Mouse (Mus musculus) macrophage (primary cell): ENCODE results near the gene Cd55b. TPM values are rescaled to one million over a fixed set of nuclear protein-coding genes. Genes with fewer than 3 reads are reported as not detected.
"Not testable (repeated sequence)": the region's sequence is repeated elsewhere in the genome, so short reads cannot be mapped to it uniquely, and the experiment has no call there.

Experiments
- H3K27ac ChIP-seq: fragments of 350-480 bp; formaldehyde crosslinking; 2 replicates; pipeline ENCODE4 v1.9.0; 2021
- H3K36me3 ChIP-seq: fragments of 350-480 bp; formaldehyde crosslinking; 2 replicates; pipeline ENCODE4 v1.9.0; 2021; ENCODE audit errors: inconsistent target
- H3K4me3 ChIP-seq: fragments of 350-480 bp; formaldehyde crosslinking; 2 replicates; pipeline ENCODE4 v1.9.0; 2021; ENCODE audit errors: inconsistent target
- H3K79me2 ChIP-seq: fragments of 350-480 bp; formaldehyde crosslinking; 2 replicates; pipeline ENCODE4 v1.9.0; 2021; ENCODE audit errors: inconsistent target
- WGBS: methylation state at CpG from one replicate; pipeline ENCODE4 v1.1.7; 2026; ENCODE audit warnings: inconsistent platforms; ENCODE audit not compliant: missing documents; 5-methylcytosine and 5-hydroxymethylcytosine counted together
- polyA plus RNA-seq: library from polyadenylated mRNA; stranded (reverse); fragments of 250-400 nt; gene quantifications from 3 replicates; pipeline ENCODE4 v1.2.4, GENCODE M21; 2018; ENCODE audit warnings: inconsistent platforms
- total RNA-seq, 78 experiments: library from RNA; depleted of rRNA; stranded (reverse); fragments of 250-400 nt; gene quantifications; 1 replicate in 9 of 78; 2 replicates in 24 of 78; 3 replicates in 43 of 78; 4 replicates in 2 of 78; pipeline ENCODE4 v1.2.4; 2018; ENCODE audit warnings: inconsistent platforms in 56 of 78

The Cd55b gene
- total RNA-seq (2018; cell fraction: chromatin; rRNA removed): under 1 TPM in 1 of 26 experiments, not detected in 25; 0.85 TPM
- total RNA-seq (2018; cell fraction: cytosol; rRNA removed): not detected
- not detected for total RNA-seq (2018; cell fraction: nucleus; rRNA removed)
- not detected in 3 replicates for polyA plus RNA-seq

DNA sequence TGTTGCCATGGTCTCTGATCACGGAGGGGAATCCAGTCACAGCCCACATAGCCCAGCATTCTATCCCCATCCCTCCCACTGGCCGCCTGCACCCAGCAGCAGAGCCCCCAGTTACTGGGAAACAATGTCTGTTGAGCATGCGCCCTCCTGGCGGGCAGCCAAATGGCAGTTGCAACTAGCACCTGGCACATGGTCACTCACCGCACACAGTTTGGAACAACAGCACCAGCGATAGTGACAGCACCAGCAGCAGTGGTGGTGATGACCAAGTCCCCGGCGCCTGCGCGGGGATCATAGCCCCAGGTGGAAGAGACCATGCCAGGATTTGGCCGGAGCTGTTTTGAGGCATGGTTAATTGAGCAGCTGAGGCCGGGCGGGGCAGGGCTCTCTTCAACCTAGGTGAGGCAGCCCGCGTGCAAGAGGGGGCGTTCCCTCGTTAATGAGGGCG is at the start of gene Cd55b:
Gene Cd55b (minus strand): TSS at position 346 of the 448 bp plus-strand sequence.
- no peak within 1 kb of the TSS for H3K4me3 ChIP-seq
- no peaks in the 10 kb centered on the region for H3K79me2 ChIP-seq
- no peak within 1 kb of the TSS for H3K27ac ChIP-seq
- WGBS: 95% methylated on average over 18 of the region's 18 CpGs
- H3K36me3 ChIP-seq: no peaks in the 10 kb centered on the region

DNA sequence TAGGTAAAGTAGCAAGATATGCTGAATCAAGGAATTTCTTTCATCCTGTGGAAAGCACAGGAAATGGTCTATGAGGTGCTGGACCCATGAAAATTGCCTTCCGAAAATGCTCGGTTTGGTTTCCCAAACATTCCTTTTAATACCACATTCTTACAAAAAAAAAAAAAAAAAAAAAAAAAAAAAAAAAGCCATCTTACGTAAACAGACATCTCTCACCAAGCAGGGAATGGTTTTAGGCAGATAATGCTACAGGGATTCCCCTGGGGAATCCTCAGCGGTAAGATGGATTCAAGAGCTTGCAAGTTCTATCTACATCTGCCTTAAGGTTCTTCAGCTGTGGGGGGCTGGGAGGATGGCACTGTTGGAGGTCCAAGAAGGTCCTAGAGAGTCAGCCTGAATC is 47.3 kb upstream of the Cd55b start:
- Histone ChIP-seq H3K27ac (no peak overlapping the region), H3K36me3 (no peaks in the 10 kb centered on the region), H3K79me2 (no peaks in the 10 kb centered on the region), H3K4me3 (no peak overlapping the region)
- WGBS: 89% methylated on average over 3 of the region's 4 CpGs

DNA sequence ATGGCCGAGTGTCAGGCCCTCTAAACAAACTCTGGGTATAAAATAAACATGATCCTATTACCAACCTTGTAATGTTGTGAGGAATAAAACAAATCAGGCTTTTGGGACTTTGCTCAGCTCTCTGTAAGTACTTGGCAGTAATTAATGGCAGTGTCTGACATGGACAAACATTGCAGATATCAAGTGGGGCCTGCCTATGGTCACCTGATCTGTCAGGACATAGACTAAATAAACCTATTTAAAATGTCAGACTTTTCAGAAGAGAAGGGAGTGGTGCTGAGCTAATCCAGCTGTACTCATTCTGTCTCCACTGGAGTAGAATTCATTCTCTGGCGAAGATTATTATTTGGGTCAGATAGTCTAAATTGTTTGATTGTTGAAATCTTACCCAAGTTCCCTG is 44.6 kb upstream of the Cd55b start:
- no peak overlapping the region for H3K4me3 ChIP-seq
- no peaks in the 10 kb centered on the region for H3K36me3 ChIP-seq
- 88% methylated on average over 1 of the region's 2 CpGs for WGBS
- no peaks in the 10 kb centered on the region for H3K79me2 ChIP-seq
- H3K27ac ChIP-seq: no peak overlapping the region

DNA sequence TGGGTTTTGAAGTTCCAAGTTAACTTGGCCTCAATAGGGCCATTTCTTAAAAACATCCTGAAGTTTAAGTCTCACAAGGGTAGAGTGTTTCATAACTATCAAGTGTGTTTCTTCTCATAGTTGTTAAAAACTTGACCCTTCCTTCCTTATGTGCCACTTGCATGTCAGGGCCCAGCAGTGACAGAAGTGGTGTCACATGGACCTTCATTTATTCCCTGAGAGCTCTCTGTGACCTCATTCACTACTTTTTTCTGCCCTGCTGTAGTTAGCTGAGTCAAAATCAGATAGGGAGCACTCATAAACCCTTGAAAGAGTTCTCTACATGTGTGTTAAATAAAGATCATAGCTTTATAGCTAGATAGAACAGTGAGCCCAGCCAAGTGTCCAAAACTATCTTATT is 41.4 kb upstream of the Cd55b start:
- Histone ChIP-seq H3K4me3 (no peak overlapping the region), H3K36me3 (no peaks in the 10 kb centered on the region), H3K27ac (no peak overlapping the region), H3K79me2 (no peaks in the 10 kb centered on the region)

DNA sequence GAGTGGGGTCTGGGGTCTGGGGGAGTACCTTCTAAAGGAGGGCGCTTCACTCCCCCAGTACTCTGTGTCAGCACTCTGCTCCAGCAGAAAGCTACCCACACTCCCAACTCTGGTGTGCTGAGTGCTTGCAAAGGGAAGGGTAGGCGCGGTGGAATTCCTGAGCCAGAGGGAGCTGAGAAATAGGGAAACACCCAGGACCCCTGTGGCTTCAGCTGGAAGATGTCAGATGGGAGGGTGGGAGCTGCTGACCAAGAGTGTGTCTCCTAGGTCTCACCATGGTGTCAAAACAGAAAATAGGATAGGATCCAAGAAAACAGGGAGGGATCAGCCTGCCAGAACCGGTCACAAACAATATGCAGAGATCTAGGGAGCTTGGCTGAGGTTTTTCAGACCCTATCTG is 40.1 kb upstream of the Cd55b start:
- no peak overlapping the region for H3K4me3 ChIP-seq
- no peaks in the 10 kb centered on the region for H3K79me2 ChIP-seq
- H3K27ac ChIP-seq: no peak overlapping the region
- H3K36me3 ChIP-seq: no peaks in the 10 kb centered on the region
- 27% methylated on average over 4 of the region's 4 CpGs for WGBS

DNA sequence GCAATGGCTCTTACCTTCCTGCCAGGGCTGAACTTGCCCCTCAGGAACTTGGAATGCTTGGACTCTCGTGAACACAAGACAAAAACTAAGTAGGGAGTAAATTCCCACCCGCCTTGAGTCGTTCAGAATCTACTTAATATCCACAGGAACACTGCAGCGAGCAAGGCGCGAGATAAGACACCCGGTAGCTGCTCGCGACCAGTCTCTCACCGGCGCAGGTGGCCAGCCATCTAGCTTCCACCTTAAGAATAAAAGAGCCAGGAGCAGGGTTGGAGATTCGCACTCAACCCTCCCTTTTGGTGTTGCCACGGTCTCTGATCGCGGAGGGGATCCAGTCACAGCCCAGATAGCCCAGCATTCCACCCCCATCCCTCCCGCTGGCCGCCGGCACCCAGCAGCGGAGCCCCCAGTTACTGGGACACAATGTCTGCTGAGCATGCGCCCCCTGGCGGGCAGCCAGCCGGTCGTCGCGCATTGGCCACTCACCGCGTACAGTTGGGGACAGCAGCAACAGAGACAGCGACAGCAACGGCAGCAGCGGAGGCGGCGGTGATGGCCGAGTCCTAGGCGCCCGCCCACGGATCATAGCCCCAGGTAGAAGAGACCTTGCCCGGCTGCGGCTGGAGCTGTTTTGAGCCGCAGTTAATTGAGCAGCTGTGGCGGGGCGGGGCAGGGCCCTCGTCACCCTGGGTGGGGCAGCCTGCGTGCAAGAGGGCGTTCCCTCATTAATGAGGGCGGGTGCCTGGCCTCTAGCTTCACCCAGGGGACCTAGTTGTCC is 39.5 kb upstream of the Cd55b start, which contains the start of gene Cd55:
Gene Cd55 (minus strand): TSS at position 661 of the 778 bp plus-strand sequence.
- under 1% methylated on average over 43 of the region's 45 CpGs for WGBS
- H3K27ac ChIP-seq: no peak within 1 kb of the TSS
- no peak within 1 kb of the TSS for H3K4me3 ChIP-seq

DNA sequence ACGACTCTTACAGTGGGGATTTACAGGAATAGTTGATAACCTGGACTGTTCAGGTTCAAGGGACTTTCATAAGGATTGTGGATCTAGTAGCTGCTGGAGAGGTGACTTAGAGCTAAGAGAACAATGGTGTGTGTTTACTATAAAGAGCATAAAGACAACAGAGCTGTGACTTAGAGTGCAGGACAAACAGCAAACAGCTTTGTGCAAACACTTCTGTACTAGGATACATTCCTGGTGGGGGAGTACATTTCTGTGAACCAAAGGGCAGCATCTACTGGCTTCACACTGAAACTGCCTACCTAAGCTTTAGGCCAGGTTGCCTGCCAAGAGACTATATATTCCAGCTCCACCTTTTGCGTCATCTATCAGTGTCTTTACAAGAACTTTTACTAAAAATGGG is 32.3 kb upstream of the Cd55b start:
- no peaks in the 10 kb centered on the region for H3K36me3 ChIP-seq
- no peak overlapping the region for H3K4me3 ChIP-seq
- 86% methylated on average over 2 of the region's 2 CpGs for WGBS

More for the DNA sequence above, 39.5 kb upstream of the Cd55b start, which contains the start of gene Cd55:
- Histone ChIP-seq H3K79me2 (no peaks in the 10 kb centered on the region), H3K36me3 (no peaks in the 10 kb centered on the region)

DNA sequence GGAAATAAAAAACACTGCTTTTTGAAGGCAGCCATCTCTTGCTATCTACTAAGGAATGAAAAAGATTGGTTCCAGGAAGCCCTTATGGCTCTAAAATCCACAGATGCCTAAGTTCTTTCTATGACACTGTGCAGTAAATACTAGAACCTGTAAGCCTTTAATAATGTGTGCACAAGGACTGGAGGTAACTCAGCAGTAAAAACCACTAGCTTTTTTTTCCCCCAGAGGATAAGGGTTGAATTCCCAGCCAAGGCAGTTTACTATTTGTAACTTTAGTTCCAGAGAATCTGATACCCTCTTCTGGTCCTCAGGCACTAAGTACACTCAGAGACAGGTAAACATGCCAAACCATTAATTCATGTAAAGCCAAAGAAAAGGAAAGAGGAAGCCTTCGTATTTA is 20.1 kb upstream of the Cd55b start:
- 100% methylated on average over 1 of the region's 1 CpGs for WGBS
- not testable (repeated sequence) for H3K4me3 ChIP-seq, H3K36me3 ChIP-seq, H3K27ac ChIP-seq, H3K79me2 ChIP-seq

More for the DNA sequence above, 32.3 kb upstream of the Cd55b start:
- Histone ChIP-seq H3K27ac (no peak overlapping the region), H3K79me2 (no peaks in the 10 kb centered on the region)

DNA sequence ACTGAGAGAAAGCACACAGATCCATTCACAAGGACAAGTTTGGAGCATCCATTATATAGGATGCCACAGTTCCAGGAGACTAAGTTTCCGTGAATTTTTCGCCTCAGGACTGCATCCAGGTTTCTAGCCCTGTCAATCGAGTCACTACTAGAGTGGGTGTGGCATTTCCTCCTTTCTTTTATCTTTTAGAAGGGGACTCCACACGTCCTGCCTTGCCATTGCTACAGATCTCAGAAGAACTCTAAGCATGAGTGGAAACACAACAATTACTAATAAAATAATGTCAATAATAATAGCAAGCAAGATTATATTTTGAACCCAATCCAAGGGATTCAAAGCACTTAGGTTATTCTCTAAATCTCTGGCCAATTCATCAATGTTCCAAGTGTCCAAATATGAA is 8.1 kb upstream of the Cd55b start:
- 96% methylated on average over 4 of the region's 4 CpGs for WGBS
- no peaks in the 10 kb centered on the region for H3K36me3 ChIP-seq
- no peak overlapping the region for H3K4me3 ChIP-seq

DNA sequence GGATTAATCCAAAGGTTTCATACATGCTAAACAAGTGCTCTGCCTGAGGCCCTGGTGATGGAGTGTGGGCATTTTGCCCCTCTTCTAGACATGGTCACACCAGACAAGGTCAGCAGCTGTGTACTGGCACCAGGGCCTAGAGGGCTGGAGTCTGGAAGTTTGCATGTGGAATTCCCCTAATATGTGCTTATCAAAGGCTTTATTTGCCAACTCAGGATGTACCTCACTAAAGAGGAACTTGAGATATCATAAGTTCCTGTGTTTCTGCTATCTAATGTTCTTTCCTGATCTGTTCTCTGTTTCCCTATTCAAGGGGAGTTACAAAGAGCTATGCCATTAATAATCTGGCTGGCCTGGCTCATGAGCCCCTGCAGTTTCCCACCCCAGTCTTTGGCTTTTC is 5.9 kb upstream of the Cd55b start:
- not testable (repeated sequence) for H3K27ac ChIP-seq, H3K36me3 ChIP-seq, H3K4me3 ChIP-seq, H3K79me2 ChIP-seq

More for the DNA sequence above, 8.1 kb upstream of the Cd55b start:
- Histone ChIP-seq H3K79me2 (no peaks in the 10 kb centered on the region), H3K27ac (no peak overlapping the region)

DNA sequence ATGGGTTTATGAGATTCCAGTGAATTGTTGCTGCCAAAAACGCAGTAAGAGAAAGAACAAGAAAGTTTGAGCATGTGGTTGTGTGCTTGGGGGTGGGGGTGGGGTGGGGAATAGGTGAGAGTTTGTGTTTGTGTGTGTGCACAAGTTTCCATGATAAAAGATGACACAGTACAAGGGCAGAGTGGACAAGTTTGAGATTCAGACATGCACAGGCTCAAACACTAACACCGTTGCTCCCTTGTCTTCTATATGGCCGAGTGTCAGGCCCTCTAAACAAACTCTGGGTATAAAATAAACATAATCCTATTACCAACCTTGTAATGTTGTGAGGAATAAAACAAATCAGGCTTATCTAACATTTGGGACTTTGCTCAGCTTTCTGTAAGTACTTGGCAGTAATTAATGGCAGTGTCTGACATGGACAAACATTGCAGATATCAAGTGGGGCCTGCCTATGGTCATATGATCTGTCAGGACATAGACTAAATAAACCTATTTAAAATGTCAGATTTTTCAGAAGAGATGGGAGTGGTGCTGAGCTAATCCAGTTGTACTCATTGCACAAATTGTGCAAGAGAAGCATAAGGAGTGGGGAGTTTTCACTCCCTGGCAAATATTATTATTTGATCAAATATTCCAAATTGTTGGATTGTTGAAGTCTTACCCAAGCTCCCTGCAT is 4.5 kb upstream of the Cd55b start:
- WGBS: 67% methylated on average over 1 of the region's 3 CpGs
- H3K79me2 ChIP-seq, H3K4me3 ChIP-seq, H3K36me3 ChIP-seq, H3K27ac ChIP-seq: not testable (repeated sequence)

DNA sequence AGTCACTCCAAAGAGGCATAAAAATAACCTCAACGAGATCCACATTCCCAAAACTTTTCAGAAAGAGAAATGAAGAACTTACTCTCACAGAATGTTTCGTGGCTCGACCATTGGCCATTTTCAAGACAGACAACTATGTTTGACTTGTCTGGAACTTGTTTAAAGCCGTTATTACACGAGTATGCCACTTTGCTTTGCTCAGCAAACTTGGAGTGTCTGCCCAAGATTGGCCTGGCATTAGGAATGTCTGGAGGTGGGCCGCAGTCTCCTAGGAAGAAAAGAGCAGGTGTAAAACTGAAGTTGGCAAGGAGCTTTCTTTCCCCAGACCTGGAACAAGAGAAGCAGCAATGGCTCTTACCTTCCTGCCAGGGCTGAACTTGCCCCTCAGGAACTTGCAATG is 776 bp downstream of the Cd55b start:
- H3K27ac ChIP-seq, H3K36me3 ChIP-seq, H3K79me2 ChIP-seq, H3K4me3 ChIP-seq: not testable (repeated sequence)
- no CpG with 5 or more reads among the region's 6 CpGs for WGBS

DNA sequence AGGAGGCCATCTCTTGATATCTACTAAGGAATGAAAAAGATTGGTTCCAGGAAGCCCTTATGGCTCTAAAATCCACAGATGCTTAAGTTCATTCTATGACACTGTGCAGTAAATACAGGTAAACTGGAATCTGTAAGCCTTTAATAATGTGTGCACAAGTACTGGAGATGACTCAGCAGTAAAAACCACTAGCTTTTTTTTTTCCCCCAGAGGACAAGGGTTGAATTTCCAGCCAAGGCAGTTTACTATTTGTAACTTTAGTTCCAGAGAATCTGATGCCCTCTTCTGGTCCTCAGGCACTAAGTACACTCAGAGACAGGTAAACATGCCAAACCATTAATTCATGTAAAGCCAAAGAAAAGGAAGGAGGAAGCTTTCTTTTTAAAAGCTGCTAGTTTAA is 25.7 kb downstream of the Cd55b start:
- not testable (repeated sequence) for H3K27ac ChIP-seq, H3K79me2 ChIP-seq, H3K4me3 ChIP-seq, H3K36me3 ChIP-seq

DNA sequence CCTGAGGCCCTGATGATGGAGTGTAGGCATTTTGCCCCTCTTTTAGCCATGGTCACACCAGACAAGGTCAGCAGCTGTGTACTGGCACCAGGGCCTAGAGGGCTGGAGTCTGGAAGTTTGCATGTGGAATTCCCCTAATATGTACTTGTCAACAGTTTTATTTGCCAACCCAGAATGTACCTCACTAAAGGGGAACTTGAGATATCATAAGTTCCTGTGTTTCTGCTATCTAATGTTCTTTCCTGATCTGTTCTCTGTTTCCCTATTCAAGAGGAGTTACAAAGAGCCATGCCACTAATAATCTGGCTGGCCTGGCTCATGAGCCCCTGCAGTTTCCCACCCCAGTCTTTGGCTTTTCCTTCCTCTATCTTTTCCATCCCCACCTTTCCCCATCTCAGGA is 35.5 kb downstream of the Cd55b start:
- H3K36me3 ChIP-seq, H3K4me3 ChIP-seq, H3K79me2 ChIP-seq, H3K27ac ChIP-seq: not testable (repeated sequence)

DNA sequence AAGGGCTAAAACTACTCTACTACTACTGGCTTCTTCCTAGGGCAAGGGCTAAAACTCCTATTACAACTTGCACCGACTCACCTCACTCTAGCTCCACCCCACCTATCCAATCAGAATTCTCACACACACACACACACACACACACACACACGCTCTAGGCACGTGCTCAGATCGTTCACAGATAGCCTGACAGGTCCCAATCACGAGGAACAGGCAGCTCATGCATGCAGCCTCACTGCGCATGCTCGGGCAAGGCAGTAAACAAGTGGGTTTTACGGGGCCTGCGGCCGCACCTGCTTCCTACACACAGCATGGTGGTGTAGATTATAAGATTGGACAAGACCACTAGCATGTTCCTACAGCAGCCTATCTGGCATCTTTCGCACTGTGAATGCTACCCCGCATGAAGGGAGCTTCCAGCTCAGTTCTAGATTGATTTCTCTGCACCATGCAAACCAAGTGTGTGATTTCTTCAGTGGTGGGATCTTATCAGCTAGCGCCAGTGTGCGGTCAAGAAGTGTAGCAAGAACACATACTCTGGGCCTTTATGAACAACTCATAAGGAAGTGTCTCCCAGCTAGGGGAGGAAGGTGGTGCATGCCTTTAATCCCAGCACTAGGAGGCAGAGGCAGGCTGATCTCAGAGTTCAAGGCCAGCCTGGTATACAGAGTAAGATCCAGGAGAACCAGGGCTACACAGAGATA is 44.9 kb downstream of the Cd55b start:
- WGBS: 87% methylated on average over 14 of the region's 14 CpGs
- H3K27ac ChIP-seq: no peak overlapping the region
- no peak overlapping the region for H3K4me3 ChIP-seq
- no peaks in the 10 kb centered on the region for H3K36me3 ChIP-seq
- no peaks in the 10 kb centered on the region for H3K79me2 ChIP-seq
